Mouse (Mus musculus): ENCODE data around the gene Gm6657. TPM values are rescaled to one million over a fixed set of nuclear protein-coding genes. Genes with fewer than 3 reads are reported as not detected.

Gm6657 gene
- polyA plus RNA-seq, 2 experiments = not detected

DNA sequence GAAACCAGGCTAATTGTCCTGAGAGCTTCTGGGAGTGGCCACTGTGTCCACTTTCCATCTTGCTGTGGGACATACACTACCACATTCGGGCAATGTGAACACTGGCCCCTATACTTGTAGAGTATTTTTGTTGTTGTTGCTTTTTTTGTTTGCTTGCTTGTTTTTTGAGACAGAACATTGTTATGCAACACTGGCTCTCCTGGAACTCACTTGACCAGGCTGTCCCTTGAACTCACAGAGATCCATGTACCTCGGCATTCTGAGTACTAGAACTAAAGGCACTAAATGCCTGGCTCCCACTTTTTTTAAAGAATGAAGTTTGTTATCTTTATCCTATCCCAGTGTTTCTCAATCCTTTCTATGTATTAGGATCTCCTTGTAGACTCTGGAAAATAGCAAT lies 15.8 kb downstream of the Gm6657 start:
- Histone ChIP-seq H3K36me3 (ENCODE audit: control insufficient read depth, insufficient read depth, low read length) (no peaks in the 10 kb centered on the region), H3K27me3 (ENCODE audit: control insufficient read depth, insufficient read depth, low read length) (no peaks in the 10 kb centered on the region), H3K4me1 (ENCODE audit: control insufficient read depth, insufficient read depth, low read length) (no peaks in the 10 kb centered on the region), H3K4me2 (replicated peaks; ENCODE audit: low read depth, low read length, severe bottlenecking) (no peak overlapping the region), H3K9ac (ENCODE audit: low read depth, low read length, severe bottlenecking) (no peak overlapping the region), H3K4me3 (replicated peaks; ENCODE audit: low read length) (no peak overlapping the region), H3K27ac (replicated peaks; ENCODE audit: low read depth, low read length) (no peak overlapping the region), H3K9me3 (ENCODE audit: control insufficient read depth, low read length) (no peaks in the 10 kb centered on the region)
- WGBS = 88% methylated on average over 2 of the region's 2 CpGs
- ATAC-seq (ENCODE audit: low FRiP score, low read depth) (no peak), DNase-seq (ENCODE audit: low spot score) (no peak)
- no peak for TF ChIP-seq POLR2A (IDR thresholded peaks at IDR 0.05; ENCODE audit: borderline replicate concordance, extremely low read depth, insufficient read depth, insufficient read length)

- WGBS = 65% methylated on average over 6 of the region's 6 CpGs
- H3K27me3 ChIP-seq (ENCODE audit: control insufficient read depth, insufficient read depth, low read length) = no peaks in the 10 kb centered on the region
- H3K4me2 ChIP-seq (replicated peaks; ENCODE audit: low read depth, low read length, severe bottlenecking) = no peak overlapping the region
- H3K36me3 ChIP-seq (ENCODE audit: control insufficient read depth, insufficient read depth, low read length) = no peaks in the 10 kb centered on the region
- no peak for TF ChIP-seq POLR2A (IDR thresholded peaks at IDR 0.05; ENCODE audit: borderline replicate concordance, extremely low read depth, insufficient read depth, insufficient read length)
- H3K4me1 ChIP-seq (ENCODE audit: control insufficient read depth, insufficient read depth, low read length) = no peaks in the 10 kb centered on the region
- H3K27ac ChIP-seq (replicated peaks; ENCODE audit: low read depth, low read length) = no peak overlapping the region
- no peak for DNase-seq (ENCODE audit: low spot score)
- no peak for ATAC-seq (ENCODE audit: low FRiP score, low read depth)
- H3K4me3 ChIP-seq (replicated peaks; ENCODE audit: low read length) = no peak overlapping the region
- H3K9me3 ChIP-seq (ENCODE audit: control insufficient read depth, low read length) = no peaks in the 10 kb centered on the region
- no peak overlapping the region for H3K9ac ChIP-seq (ENCODE audit: low read depth, low read length, severe bottlenecking)
Measured at GRCm38 (mm10) chr12:78215490-78215889, 21.4 kb downstream of the Gm6657 start.

DNA sequence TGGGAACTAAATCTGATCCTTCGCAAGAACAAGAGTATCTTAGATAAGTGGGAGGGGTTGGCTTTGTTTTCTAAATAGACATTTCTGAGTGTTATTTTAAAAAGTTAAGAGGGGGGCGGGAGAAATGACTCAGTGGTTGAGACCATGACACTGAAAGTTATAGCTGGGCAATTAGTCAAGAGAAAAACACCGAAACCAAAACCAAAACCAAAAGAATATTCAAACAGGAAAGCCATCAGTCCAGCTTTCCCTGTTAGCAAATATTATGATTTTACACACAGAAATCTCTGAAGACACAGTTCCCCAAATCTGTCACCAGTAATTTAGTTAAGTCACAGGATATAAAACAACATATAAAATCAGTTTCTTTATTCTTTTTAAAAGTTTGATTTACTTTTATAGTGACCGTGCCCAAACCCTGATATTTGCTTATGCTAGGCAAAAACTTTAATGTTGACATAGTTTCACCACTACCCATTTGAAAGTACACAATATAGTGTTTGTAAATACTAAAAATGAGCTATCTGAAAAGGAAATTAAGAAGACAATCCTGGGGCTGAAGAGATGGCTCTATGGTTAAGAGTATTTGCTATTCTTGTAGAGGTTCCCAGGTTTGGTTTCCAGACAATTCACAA lies 25.3 kb downstream of the Gm6657 start:
- Histone ChIP-seq H3K4me1 (ENCODE audit: control insufficient read depth, insufficient read depth, low read length) (no peaks in the 10 kb centered on the region), H3K4me2 (replicated peaks; ENCODE audit: low read depth, low read length, severe bottlenecking) (no peak overlapping the region), H3K27me3 (ENCODE audit: control insufficient read depth, insufficient read depth, low read length) (no peaks in the 10 kb centered on the region), H3K4me3 (replicated peaks; ENCODE audit: low read length) (no peak overlapping the region), H3K36me3 (ENCODE audit: control insufficient read depth, insufficient read depth, low read length) (no peaks in the 10 kb centered on the region), H3K9me3 (ENCODE audit: control insufficient read depth, low read length) (no peaks in the 10 kb centered on the region), H3K9ac (ENCODE audit: low read depth, low read length, severe bottlenecking) (no peak overlapping the region), H3K27ac (replicated peaks; ENCODE audit: low read depth, low read length) (no peak overlapping the region)
- DNase-seq (ENCODE audit: low spot score) (no peak), ATAC-seq (ENCODE audit: low FRiP score, low read depth) (no peak)
- WGBS = 88% methylated on average over 4 of the region's 4 CpGs
- no peak for TF ChIP-seq POLR2A (IDR thresholded peaks at IDR 0.05; ENCODE audit: borderline replicate concordance, extremely low read depth, insufficient read depth, insufficient read length)

- H3K4me2 ChIP-seq (replicated peaks; ENCODE audit: low read depth, low read length, severe bottlenecking) = peak within 1 kb of the TSS; percentile 85
- no peaks in the 10 kb centered on the region for H3K27me3 ChIP-seq (ENCODE audit: control insufficient read depth, insufficient read depth, low read length)
- H3K9ac ChIP-seq (ENCODE audit: low read depth, low read length, severe bottlenecking) = peak within 1 kb of the TSS; percentile 84
- H3K27ac ChIP-seq (replicated peaks; ENCODE audit: low read depth, low read length) = peak within 1 kb of the TSS; percentile 98
- ATAC-seq (ENCODE audit: low FRiP score, low read depth) = peak; percentile 98
- peak; percentile 59; the same call in 1 of the 2 replicates for TF ChIP-seq POLR2A (IDR thresholded peaks at IDR 0.05; ENCODE audit: borderline replicate concordance, extremely low read depth, insufficient read depth, insufficient read length)
- peak within 1 kb of the TSS; percentile 93 for H3K4me3 ChIP-seq (replicated peaks; ENCODE audit: low read length)
- peak; percentile 90 for DNase-seq (ENCODE audit: low spot score)
- H3K4me1 ChIP-seq (ENCODE audit: control insufficient read depth, insufficient read depth, low read length) = no peaks in the 10 kb centered on the region
- WGBS = 0% methylated on average over 63 of the region's 70 CpGs
- no peaks in the 10 kb centered on the region for H3K9me3 ChIP-seq (ENCODE audit: control insufficient read depth, low read length)
- H3K36me3 ChIP-seq (ENCODE audit: control insufficient read depth, insufficient read depth, low read length) = no peaks in the 10 kb centered on the region
Measured at GRCm38 (mm10) chr12:78225707-78226518, 31.9 kb downstream of the Gm6657 start, which contains the start of gene Gphn. Gene Gphn, plus strand, starts transcription at chr12:78226379.

DNA sequence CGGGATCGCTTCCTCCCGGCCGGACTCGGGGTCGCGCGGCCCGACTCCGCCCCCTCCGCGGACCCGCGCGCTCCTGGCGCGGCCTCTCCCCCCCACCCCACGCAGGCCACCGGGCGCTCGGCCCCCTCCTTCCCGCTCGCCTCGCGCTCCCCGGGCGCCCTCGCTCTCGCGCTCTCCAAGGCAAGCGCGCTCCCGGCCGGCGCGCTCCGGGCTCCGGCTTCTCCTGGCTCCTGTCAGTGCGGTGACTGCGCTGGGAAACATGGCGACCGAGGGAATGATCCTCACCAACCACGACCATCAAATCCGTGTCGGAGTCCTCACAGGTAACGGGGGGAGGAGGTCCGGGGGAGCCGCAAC lies 32.5 kb downstream of the Gm6657 start:
- Histone ChIP-seq H3K27me3 (ENCODE audit: control insufficient read depth, insufficient read depth, low read length) (no peaks in the 10 kb centered on the region), H3K9me3 (ENCODE audit: control insufficient read depth, low read length) (no peaks in the 10 kb centered on the region), H3K4me3 (replicated peaks; ENCODE audit: low read length) (peak overlapping the region; percentile 93), H3K9ac (ENCODE audit: low read depth, low read length, severe bottlenecking) (peak overlapping the region; percentile 84), H3K36me3 (ENCODE audit: control insufficient read depth, insufficient read depth, low read length) (no peaks in the 10 kb centered on the region), H3K4me2 (replicated peaks; ENCODE audit: low read depth, low read length, severe bottlenecking) (peak overlapping the region; percentile 85), H3K4me1 (ENCODE audit: control insufficient read depth, insufficient read depth, low read length) (no peaks in the 10 kb centered on the region), H3K27ac (replicated peaks; ENCODE audit: low read depth, low read length) (peak overlapping the region; percentile 98)
- ATAC-seq (ENCODE audit: low FRiP score, low read depth) = peak; percentile 89
- TF ChIP-seq POLR2A (IDR thresholded peaks at IDR 0.05; ENCODE audit: borderline replicate concordance, extremely low read depth, insufficient read depth, insufficient read length) = no peak
- WGBS = under 1% methylated on average over 47 of the region's 48 CpGs
- DNase-seq (ENCODE audit: low spot score) = peak; percentile 89
